Mouse (Mus musculus): ENCODE results near the gene Dock9. TPM values are rescaled to one million over a fixed set of nuclear protein-coding genes. Genes with fewer than 3 reads are reported as not detected.

The Dock9 gene
- polyA plus RNA-seq, 1 experiment from 2014 or later, result 8.5 TPM

- DNase-seq (ENCODE audit: low spot score) (no peak), ATAC-seq (no peak)
- H3K9ac ChIP-seq (ENCODE audit: low read length), result no peak overlapping the region
- no peak overlapping the region for H3K4me2 ChIP-seq (ENCODE audit: low read length)
- no peaks in the 10 kb centered on the region for H3K27me3 ChIP-seq (replicated peaks; ENCODE audit: control insufficient read depth, insufficient read depth, low read length)
- H3K36me3 ChIP-seq (ENCODE audit: control insufficient read depth, insufficient read depth, low read length), result no peaks in the 10 kb centered on the region
- H3K9me3 ChIP-seq (replicated peaks; ENCODE audit: control insufficient read depth, low read length), result peaks cover 2% of the 10 kb centered on the region; the same call in 1 of the 2 replicates
- H3K4me1 ChIP-seq (ENCODE audit: control insufficient read depth, insufficient read depth, low read length), result no peaks in the 10 kb centered on the region
- 71% methylated on average over 11 of the region's 11 CpGs for WGBS
- H3K27ac ChIP-seq (ENCODE audit: low read depth, low read length), result no peak overlapping the region
- no peak overlapping the region for H3K4me3 ChIP-seq (ENCODE audit: low read depth, low read length)
These were observed 26.9 kb upstream of the Dock9 start for GRCm38 (mm10) chr14:121824322-121825103.

DNA sequence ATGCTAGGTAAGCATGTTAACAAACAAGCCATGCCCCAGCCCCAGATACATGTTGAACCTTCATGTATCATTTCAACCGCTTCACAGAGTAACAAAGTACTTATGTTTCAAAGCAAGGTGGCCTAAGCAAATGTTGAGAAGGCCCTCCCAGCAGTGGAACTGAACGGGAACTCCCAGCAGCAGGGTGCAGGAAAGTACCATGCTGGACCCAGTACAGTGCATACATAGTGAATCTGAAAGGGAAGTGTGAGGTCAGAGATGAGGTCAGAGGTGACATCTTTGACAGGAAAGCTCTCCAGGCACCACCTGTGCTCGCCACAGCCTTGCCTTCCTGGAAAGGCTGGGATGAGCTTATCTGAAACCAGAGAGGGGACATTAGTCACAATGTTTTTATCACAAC, 25.4 kb upstream of the Dock9 start:
- H3K4me2 ChIP-seq (ENCODE audit: low read length), result no peak overlapping the region
- H3K9me3 ChIP-seq (replicated peaks; ENCODE audit: control insufficient read depth, low read length), result no peaks in the 10 kb centered on the region
- H3K4me3 ChIP-seq (ENCODE audit: low read depth, low read length), result no peak overlapping the region
- H3K27ac ChIP-seq (ENCODE audit: low read depth, low read length), result no peak overlapping the region
- no peak for ATAC-seq
- H3K36me3 ChIP-seq (ENCODE audit: control insufficient read depth, insufficient read depth, low read length), result no peaks in the 10 kb centered on the region
- 83% methylated on average over 3 of the region's 3 CpGs for WGBS
- H3K9ac ChIP-seq (ENCODE audit: low read length), result no peak overlapping the region
- H3K27me3 ChIP-seq (replicated peaks; ENCODE audit: control insufficient read depth, insufficient read depth, low read length), result no peaks in the 10 kb centered on the region
- no peaks in the 10 kb centered on the region for H3K4me1 ChIP-seq (ENCODE audit: control insufficient read depth, insufficient read depth, low read length)
- DNase-seq (ENCODE audit: low spot score), result no peak

DNA sequence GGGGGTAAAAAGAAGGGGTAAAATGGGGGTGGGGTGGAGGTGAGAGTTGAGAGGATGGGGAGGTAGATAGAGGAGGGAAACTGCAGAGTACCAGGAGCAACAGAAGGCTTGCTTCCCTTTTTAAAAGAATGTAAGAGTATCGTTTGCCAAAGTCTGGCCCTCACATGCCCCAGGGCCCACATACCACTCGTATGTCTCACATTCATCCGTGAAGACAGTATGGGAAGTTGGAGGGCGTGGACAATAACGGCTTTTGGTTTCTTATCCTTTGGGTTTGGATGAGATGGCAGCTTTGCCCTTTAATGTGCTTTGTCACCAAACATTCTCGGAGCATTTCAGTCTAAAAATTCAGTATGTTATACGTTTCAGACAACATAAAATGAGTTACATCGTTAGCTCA, 24.9 kb upstream of the Dock9 start:
- no peak overlapping the region for H3K4me3 ChIP-seq (ENCODE audit: low read depth, low read length)
- 87% methylated on average over 8 of the region's 8 CpGs for WGBS
- ATAC-seq, result no peak

GRCm38 (mm10) chr14:121806791-121807190, 9.2 kb upstream of the Dock9 start:
- Histone ChIP-seq H3K36me3 (ENCODE audit: control insufficient read depth, insufficient read depth, low read length) (no peaks in the 10 kb centered on the region), H3K9me3 (replicated peaks; ENCODE audit: control insufficient read depth, low read length) (no peaks in the 10 kb centered on the region), H3K9ac (ENCODE audit: low read length) (no peak overlapping the region), H3K27me3 (replicated peaks; ENCODE audit: control insufficient read depth, insufficient read depth, low read length) (no peaks in the 10 kb centered on the region), H3K4me3 (ENCODE audit: low read depth, low read length) (no peak overlapping the region), H3K4me2 (ENCODE audit: low read length) (no peak overlapping the region), H3K4me1 (ENCODE audit: control insufficient read depth, insufficient read depth, low read length) (no peaks in the 10 kb centered on the region), H3K27ac (ENCODE audit: low read depth, low read length) (no peak overlapping the region)
- ATAC-seq, result no peak
- no peak for DNase-seq (ENCODE audit: low spot score)
- WGBS, result 70% methylated on average over 4 of the region's 4 CpGs

More for the DNA sequence above, 24.9 kb upstream of the Dock9 start:
- no peaks in the 10 kb centered on the region for H3K9me3 ChIP-seq (replicated peaks; ENCODE audit: control insufficient read depth, low read length)
- H3K36me3 ChIP-seq (ENCODE audit: control insufficient read depth, insufficient read depth, low read length), result no peaks in the 10 kb centered on the region
- no peak overlapping the region for H3K4me2 ChIP-seq (ENCODE audit: low read length)
- no peak for DNase-seq (ENCODE audit: low spot score)
- no peak overlapping the region for H3K27ac ChIP-seq (ENCODE audit: low read depth, low read length)
- no peaks in the 10 kb centered on the region for H3K4me1 ChIP-seq (ENCODE audit: control insufficient read depth, insufficient read depth, low read length)
- no peaks in the 10 kb centered on the region for H3K27me3 ChIP-seq (replicated peaks; ENCODE audit: control insufficient read depth, insufficient read depth, low read length)
- no peak overlapping the region for H3K9ac ChIP-seq (ENCODE audit: low read length)

- no peak for ATAC-seq
- H3K4me3 ChIP-seq (ENCODE audit: low read depth, low read length), result no peak overlapping the region
These were observed 8.7 kb upstream of the Dock9 start for GRCm38 (mm10) chr14:121806316-121806715.

GRCm38 (mm10) chr14:121804461-121804860, 6.8 kb upstream of the Dock9 start:
- WGBS, result 85% methylated on average over 4 of the region's 4 CpGs
- no peak for DNase-seq (ENCODE audit: low spot score)
- Histone ChIP-seq H3K36me3 (ENCODE audit: control insufficient read depth, insufficient read depth, low read length) (no peaks in the 10 kb centered on the region), H3K4me2 (ENCODE audit: low read length) (no peak overlapping the region), H3K27ac (ENCODE audit: low read depth, low read length) (no peak overlapping the region), H3K27me3 (replicated peaks; ENCODE audit: control insufficient read depth, insufficient read depth, low read length) (no peaks in the 10 kb centered on the region), H3K9ac (ENCODE audit: low read length) (no peak overlapping the region), H3K4me1 (ENCODE audit: control insufficient read depth, insufficient read depth, low read length) (no peaks in the 10 kb centered on the region), H3K9me3 (replicated peaks; ENCODE audit: control insufficient read depth, low read length) (no peaks in the 10 kb centered on the region), H3K4me3 (ENCODE audit: low read depth, low read length) (no peak overlapping the region)
- no peak for ATAC-seq

More at GRCm38 (mm10) chr14:121806316-121806715, 8.7 kb upstream of the Dock9 start:
- Histone ChIP-seq H3K27me3 (replicated peaks; ENCODE audit: control insufficient read depth, insufficient read depth, low read length) (no peaks in the 10 kb centered on the region), H3K4me1 (ENCODE audit: control insufficient read depth, insufficient read depth, low read length) (no peaks in the 10 kb centered on the region), H3K36me3 (ENCODE audit: control insufficient read depth, insufficient read depth, low read length) (no peaks in the 10 kb centered on the region), H3K4me2 (ENCODE audit: low read length) (no peak overlapping the region), H3K9me3 (replicated peaks; ENCODE audit: control insufficient read depth, low read length) (no peaks in the 10 kb centered on the region), H3K27ac (ENCODE audit: low read depth, low read length) (no peak overlapping the region), H3K9ac (ENCODE audit: low read length) (no peak overlapping the region)
- DNase-seq (ENCODE audit: low spot score), result no peak
- WGBS, result 76% methylated on average over 3 of the region's 3 CpGs

DNA sequence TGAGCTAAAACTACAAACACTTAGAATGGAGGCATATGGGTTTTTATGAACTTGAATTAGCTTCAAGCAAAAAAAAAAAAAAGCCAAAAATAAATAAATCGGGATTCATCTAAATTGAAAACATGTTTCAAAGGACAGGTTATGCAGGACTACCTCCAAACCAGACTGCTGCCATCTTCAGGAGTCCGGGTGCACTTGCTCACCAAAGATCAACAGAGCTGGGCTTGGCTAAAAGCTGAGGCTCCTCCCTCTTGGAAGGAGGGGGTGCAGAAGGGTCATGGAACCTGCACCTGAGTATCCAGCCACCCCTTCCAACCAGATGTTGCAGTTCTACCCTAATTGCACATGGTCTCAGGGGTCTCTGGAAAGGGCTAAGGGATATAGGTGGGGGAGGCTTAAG, 3.3 kb upstream of the Dock9 start:
- H3K4me3 ChIP-seq (ENCODE audit: low read depth, low read length), result no peak overlapping the region
- no peaks in the 10 kb centered on the region for H3K9me3 ChIP-seq (replicated peaks; ENCODE audit: control insufficient read depth, low read length)
- H3K4me1 ChIP-seq (ENCODE audit: control insufficient read depth, insufficient read depth, low read length), result no peaks in the 10 kb centered on the region
- H3K27me3 ChIP-seq (replicated peaks; ENCODE audit: control insufficient read depth, insufficient read depth, low read length), result peaks cover 12% of the 10 kb centered on the region
- H3K9ac ChIP-seq (ENCODE audit: low read length), result no peak overlapping the region
- H3K27ac ChIP-seq (ENCODE audit: low read depth, low read length), result no peak overlapping the region
- 32% methylated on average over 2 of the region's 2 CpGs for WGBS
- H3K36me3 ChIP-seq (ENCODE audit: control insufficient read depth, insufficient read depth, low read length), result no peaks in the 10 kb centered on the region
- no peak overlapping the region for H3K4me2 ChIP-seq (ENCODE audit: low read length)
- DNase-seq (ENCODE audit: low spot score) (no peak), ATAC-seq (no peak)

DNA sequence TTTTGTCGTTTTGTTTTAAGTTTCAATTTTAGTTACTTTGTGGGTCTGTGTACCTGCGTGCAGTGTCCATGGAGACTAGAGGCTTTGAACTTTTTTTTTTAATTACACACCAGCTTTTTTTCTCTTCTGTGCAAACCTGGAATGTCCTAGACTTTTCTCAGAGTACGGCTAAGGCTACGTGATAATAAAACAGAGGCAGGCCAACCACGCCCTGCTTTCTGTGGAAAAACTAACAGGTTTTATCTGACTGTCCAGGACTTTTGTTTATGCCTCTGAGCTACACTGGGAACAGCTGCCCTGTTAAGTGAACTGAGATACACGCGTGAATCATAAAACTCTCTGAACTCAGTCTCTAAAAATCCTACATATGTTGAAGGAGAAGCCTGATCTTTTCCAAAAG, 1.5 kb upstream of the Dock9 start:
- Histone ChIP-seq H3K27me3 (replicated peaks; ENCODE audit: control insufficient read depth, insufficient read depth, low read length) (peaks cover 14% of the 10 kb centered on the region), H3K9ac (ENCODE audit: low read length) (no peak overlapping the region), H3K4me3 (ENCODE audit: low read depth, low read length) (no peak overlapping the region), H3K27ac (ENCODE audit: low read depth, low read length) (no peak overlapping the region), H3K9me3 (replicated peaks; ENCODE audit: control insufficient read depth, low read length) (no peaks in the 10 kb centered on the region), H3K4me1 (ENCODE audit: control insufficient read depth, insufficient read depth, low read length) (no peaks in the 10 kb centered on the region), H3K4me2 (ENCODE audit: low read length) (no peak overlapping the region), H3K36me3 (ENCODE audit: control insufficient read depth, insufficient read depth, low read length) (no peaks in the 10 kb centered on the region)
- WGBS, result 89% methylated on average over 7 of the region's 7 CpGs
- no peak for ATAC-seq
- DNase-seq (ENCODE audit: low spot score), result no peak

DNA sequence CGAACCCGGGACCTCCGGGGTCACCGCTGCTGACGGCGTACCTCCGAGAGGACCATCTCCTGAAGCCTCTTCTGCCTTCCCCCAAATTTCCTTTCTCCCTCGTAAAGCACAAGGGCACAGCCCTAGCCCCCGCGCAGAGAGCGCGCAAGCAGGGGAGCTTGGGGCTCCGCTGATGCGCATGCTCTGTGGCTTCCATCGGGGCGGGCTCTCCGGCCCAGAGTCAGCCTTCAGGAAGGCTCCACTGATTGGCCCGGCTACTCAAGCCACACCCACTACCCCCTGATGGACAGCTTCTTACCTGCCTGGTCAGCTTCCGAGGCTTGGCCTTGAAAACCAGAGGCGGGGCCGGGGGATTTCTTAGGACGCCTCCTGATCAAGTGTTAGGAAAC, 768 bp upstream of the Dock9 start:
- no peaks in the 10 kb centered on the region for H3K36me3 ChIP-seq (ENCODE audit: control insufficient read depth, insufficient read depth, low read length)
- DNase-seq (ENCODE audit: low spot score) (peak; percentile 96), ATAC-seq (peak; percentile 91)
- H3K27me3 ChIP-seq (replicated peaks; ENCODE audit: control insufficient read depth, insufficient read depth, low read length), result peaks cover 14% of the 10 kb centered on the region
- H3K9ac ChIP-seq (ENCODE audit: low read length), result peak overlapping the region; percentile 69
- H3K4me2 ChIP-seq (ENCODE audit: low read length), result peak overlapping the region; percentile 94
- no peaks in the 10 kb centered on the region for H3K4me1 ChIP-seq (ENCODE audit: control insufficient read depth, insufficient read depth, low read length)
- H3K27ac ChIP-seq (ENCODE audit: low read depth, low read length), result peak overlapping the region; percentile 44; the same call in 1 of the 2 replicates
- no peaks in the 10 kb centered on the region for H3K9me3 ChIP-seq (replicated peaks; ENCODE audit: control insufficient read depth, low read length)
- under 1% methylated on average over 22 of the region's 22 CpGs for WGBS
- peak overlapping the region; percentile 67 for H3K4me3 ChIP-seq (ENCODE audit: low read depth, low read length)

All from forebrain, embryonic 14.5 days (tissue).